Mouse (Mus musculus): ENCODE results near the gene Tnr. TPM values are rescaled to one million over a fixed set of nuclear protein-coding genes. Genes with fewer than 3 reads are reported as not detected.

The Tnr gene
- polyA plus RNA-seq, 1 experiment from 2014 or later, result not detected

DNA sequence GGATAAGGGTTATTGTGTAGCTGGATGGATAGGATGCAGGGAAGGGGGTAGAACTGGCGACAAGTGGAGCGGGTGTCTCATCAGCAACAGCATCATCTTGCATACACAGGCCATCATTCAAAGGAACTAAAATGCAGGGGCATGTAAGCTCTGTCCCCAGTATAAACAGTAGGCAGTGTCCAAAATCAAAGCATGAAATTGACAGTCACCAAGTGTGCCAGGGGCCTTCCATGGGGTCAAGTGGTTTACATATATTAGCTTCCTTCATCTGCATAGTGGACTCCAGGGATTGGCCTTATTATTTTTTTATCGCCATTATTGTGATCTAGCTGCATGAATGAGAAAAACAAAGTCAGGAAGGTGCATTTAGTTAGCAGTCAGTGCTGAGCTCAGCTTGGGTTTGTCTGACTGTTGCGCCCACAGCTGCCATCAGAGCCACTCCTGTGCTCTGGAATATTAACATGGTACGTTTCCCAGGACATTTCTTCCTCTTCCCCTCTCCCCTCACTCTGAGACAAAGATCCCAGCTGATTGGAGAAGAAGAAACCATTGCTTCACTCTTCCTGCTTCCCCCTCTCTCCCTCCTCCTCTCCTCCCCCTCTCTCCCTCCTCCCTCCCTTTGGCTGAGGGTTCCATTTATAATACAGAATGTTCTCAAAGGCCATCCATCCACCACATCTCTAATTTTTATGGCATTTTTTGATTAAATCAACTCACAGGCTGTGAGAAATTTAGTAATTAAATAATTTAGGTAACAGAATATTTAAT lies 106.4 kb downstream of the Tnr start:
- no peaks in the 10 kb centered on the region for H3K36me3 ChIP-seq (replicated peaks; ENCODE audit: insufficient read depth, low read length)
- DNase-seq, result no peak
- H3K4me3 ChIP-seq (ENCODE audit: low read depth, low read length), result no peak overlapping the region
- no peaks in the 10 kb centered on the region for H3K4me1 ChIP-seq (ENCODE audit: insufficient read depth)
- no peaks in the 10 kb centered on the region for H3K27me3 ChIP-seq (ENCODE audit: insufficient read depth, low read length)
- no peak overlapping the region for H3K4me2 ChIP-seq (ENCODE audit: low read depth, low read length)
- ATAC-seq, result no peak
- no peaks in the 10 kb centered on the region for H3K9me3 ChIP-seq (ENCODE audit: low read length)
- TF ChIP-seq CTCF (IDR thresholded peaks at IDR 0.05; ENCODE audit: low read depth), result no peak
- TF ChIP-seq EP300 (IDR thresholded peaks at IDR 0.05; ENCODE audit: low read depth), result no peak
- WGBS (ENCODE audit: insufficient replicate concordance), result 68% methylated on average over 5 of the region's 5 CpGs
- no peak overlapping the region for H3K9ac ChIP-seq (replicated peaks)
- no peak overlapping the region for H3K27ac ChIP-seq (ENCODE audit: low read depth)

DNA sequence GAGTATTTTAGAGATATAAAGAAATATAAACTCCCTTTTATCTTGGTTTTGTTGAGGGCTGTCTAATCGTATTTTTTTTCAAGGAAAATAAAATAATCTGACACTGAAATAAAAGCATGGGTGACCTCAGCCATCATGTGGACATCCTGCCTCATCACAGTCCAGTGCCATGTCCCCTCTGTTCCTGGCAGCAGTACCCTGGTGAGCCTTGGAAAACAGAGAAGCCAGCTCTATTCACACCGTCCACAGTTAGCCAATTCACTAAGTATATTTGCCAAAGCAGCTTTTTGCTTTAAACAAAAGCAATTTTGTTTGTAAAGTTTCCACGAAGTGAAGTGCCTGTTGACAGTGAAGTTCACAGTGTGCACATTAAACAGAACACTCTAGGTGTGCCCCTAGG lies 109.0 kb downstream of the Tnr start:
- 57% methylated on average over 3 of the region's 3 CpGs for WGBS (ENCODE audit: insufficient replicate concordance)
- TF ChIP-seq CTCF (IDR thresholded peaks at IDR 0.05; ENCODE audit: low read depth), result no peak
- no peak for TF ChIP-seq EP300 (IDR thresholded peaks at IDR 0.05; ENCODE audit: low read depth)
- no peak overlapping the region for H3K4me2 ChIP-seq (ENCODE audit: low read depth, low read length)
- no peaks in the 10 kb centered on the region for H3K36me3 ChIP-seq (replicated peaks; ENCODE audit: insufficient read depth, low read length)
- no peak overlapping the region for H3K27ac ChIP-seq (ENCODE audit: low read depth)
- no peak for ATAC-seq
- H3K9me3 ChIP-seq (ENCODE audit: low read length), result no peaks in the 10 kb centered on the region
- no peaks in the 10 kb centered on the region for H3K27me3 ChIP-seq (ENCODE audit: insufficient read depth, low read length)
- H3K4me1 ChIP-seq (ENCODE audit: insufficient read depth), result no peaks in the 10 kb centered on the region
- H3K9ac ChIP-seq (replicated peaks), result no peak overlapping the region
- no peak overlapping the region for H3K4me3 ChIP-seq (ENCODE audit: low read depth, low read length)
- DNase-seq, result no peak

DNA sequence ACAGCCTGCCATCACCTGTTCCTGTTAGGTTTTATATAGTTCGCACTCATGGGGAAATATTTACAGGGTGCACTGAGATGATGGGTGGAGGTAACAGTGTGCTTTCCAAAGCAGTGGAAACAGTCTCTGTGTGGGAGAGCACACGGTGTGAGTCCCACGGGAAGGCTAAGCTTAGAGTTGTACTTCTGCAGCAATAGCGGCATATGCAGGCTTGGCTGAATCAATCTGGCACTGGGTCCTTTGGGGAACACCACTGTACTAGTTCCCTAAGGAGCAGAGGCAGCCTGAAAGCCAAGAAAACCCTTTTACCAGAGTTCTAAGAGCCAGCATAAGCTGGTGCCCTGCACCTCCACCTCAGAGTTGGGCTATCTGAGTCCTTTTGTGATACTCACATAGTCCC lies 115.8 kb downstream of the Tnr start:
- no peak for DNase-seq
- TF ChIP-seq EP300 (IDR thresholded peaks at IDR 0.05; ENCODE audit: low read depth) (no peak), CTCF (IDR thresholded peaks at IDR 0.05; ENCODE audit: low read depth) (no peak)
- no peak for ATAC-seq
- 82% methylated on average over 4 of the region's 4 CpGs for WGBS (ENCODE audit: insufficient replicate concordance)
- Histone ChIP-seq H3K4me3 (ENCODE audit: low read depth, low read length) (no peak overlapping the region), H3K36me3 (replicated peaks; ENCODE audit: insufficient read depth, low read length) (no peaks in the 10 kb centered on the region), H3K27ac (ENCODE audit: low read depth) (no peak overlapping the region), H3K4me1 (ENCODE audit: insufficient read depth) (no peaks in the 10 kb centered on the region), H3K9ac (replicated peaks) (no peak overlapping the region), H3K4me2 (ENCODE audit: low read depth, low read length) (no peak overlapping the region), H3K9me3 (ENCODE audit: low read length) (no peaks in the 10 kb centered on the region), H3K27me3 (ENCODE audit: insufficient read depth, low read length) (no peaks in the 10 kb centered on the region)

DNA sequence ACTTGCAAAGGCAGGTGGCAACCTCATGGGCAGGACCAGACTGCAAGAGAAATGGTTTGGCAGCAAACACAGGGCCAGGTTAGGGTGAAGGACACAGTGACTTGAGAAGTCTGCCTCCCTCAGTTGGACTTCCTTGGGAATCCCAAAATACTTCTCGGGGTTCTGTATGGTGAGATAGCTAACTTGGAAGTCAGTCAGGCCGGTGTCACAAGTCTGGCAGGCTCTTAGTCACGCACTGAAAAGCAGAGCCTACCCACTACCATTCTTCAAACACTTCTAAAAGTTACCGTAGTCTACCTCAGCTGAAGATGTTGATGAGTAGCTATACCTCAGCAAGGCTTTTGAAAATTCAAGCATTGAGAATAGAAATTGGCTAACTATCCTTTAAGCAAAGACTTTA lies 122.2 kb downstream of the Tnr start:
- H3K27ac ChIP-seq (ENCODE audit: low read depth), result no peak overlapping the region
- no peaks in the 10 kb centered on the region for H3K4me1 ChIP-seq (ENCODE audit: insufficient read depth)
- TF ChIP-seq EP300 (IDR thresholded peaks at IDR 0.05; ENCODE audit: low read depth), result no peak
- H3K4me3 ChIP-seq (ENCODE audit: low read depth, low read length), result no peak overlapping the region
- H3K9ac ChIP-seq (replicated peaks), result no peak overlapping the region
- ATAC-seq, result no peak
- no peak for DNase-seq
- WGBS (ENCODE audit: insufficient replicate concordance), result 82% methylated on average over 4 of the region's 4 CpGs
- no peaks in the 10 kb centered on the region for H3K36me3 ChIP-seq (replicated peaks; ENCODE audit: insufficient read depth, low read length)
- no peak overlapping the region for H3K4me2 ChIP-seq (ENCODE audit: low read depth, low read length)
- no peaks in the 10 kb centered on the region for H3K9me3 ChIP-seq (ENCODE audit: low read length)
- no peaks in the 10 kb centered on the region for H3K27me3 ChIP-seq (ENCODE audit: insufficient read depth, low read length)

DNA sequence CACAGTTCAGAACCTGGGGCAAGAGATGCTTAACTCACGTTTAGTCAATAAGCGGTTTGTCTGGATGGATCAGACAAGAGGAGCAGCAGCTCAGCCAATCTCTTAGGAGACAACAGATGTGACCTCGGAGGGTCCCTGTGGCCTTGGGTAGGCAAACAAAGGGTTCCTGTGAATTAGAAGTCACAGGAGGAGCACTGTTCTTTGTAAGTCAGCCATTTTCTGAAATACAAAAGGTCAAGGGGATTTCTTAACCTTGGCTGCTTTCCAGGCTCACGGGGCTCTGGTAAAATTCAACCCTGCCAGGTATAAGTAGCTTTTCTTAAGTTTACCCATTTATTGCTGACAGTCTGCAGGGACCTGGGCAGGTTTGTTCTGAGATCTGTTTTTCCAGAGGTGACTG lies 126.9 kb downstream of the Tnr start:
- H3K27me3 ChIP-seq (ENCODE audit: insufficient read depth, low read length), result no peaks in the 10 kb centered on the region
- H3K9me3 ChIP-seq (ENCODE audit: low read length), result no peaks in the 10 kb centered on the region
- TF ChIP-seq CTCF (IDR thresholded peaks at IDR 0.05; ENCODE audit: low read depth) (no peak), EP300 (IDR thresholded peaks at IDR 0.05; ENCODE audit: low read depth) (no peak)
- WGBS (ENCODE audit: insufficient replicate concordance), result 50% methylated on average over 4 of the region's 4 CpGs
- H3K4me2 ChIP-seq (ENCODE audit: low read depth, low read length), result no peak overlapping the region
- H3K27ac ChIP-seq (ENCODE audit: low read depth), result no peak overlapping the region
- no peaks in the 10 kb centered on the region for H3K4me1 ChIP-seq (ENCODE audit: insufficient read depth)
- DNase-seq (no peak), ATAC-seq (no peak)
- no peaks in the 10 kb centered on the region for H3K36me3 ChIP-seq (replicated peaks; ENCODE audit: insufficient read depth, low read length)
- no peak overlapping the region for H3K9ac ChIP-seq (replicated peaks)
- no peak overlapping the region for H3K4me3 ChIP-seq (ENCODE audit: low read depth, low read length)

DNA sequence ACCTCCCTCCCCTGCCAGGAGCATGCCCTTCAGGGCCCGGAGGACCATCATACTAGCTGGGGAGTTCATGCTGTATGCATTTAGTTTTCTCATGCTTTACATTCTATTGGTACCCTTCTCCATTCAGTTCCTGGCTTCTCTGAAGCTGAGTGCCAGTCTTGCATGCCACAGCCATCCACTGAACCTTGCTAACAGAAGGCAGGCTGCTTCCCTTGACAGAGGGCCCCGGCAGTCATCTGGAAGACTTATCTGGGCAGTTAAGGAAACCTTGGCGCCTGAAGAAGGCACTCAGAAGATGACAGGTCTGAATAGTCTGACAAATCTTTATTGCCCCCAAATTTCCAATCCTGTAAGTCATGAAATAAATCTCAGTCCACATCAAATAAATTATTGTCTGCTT lies 131.7 kb downstream of the Tnr start:
- Histone ChIP-seq H3K27me3 (ENCODE audit: insufficient read depth, low read length) (no peaks in the 10 kb centered on the region), H3K4me3 (ENCODE audit: low read depth, low read length) (no peak overlapping the region), H3K4me2 (ENCODE audit: low read depth, low read length) (no peak overlapping the region), H3K27ac (ENCODE audit: low read depth) (no peak overlapping the region), H3K9ac (replicated peaks) (no peak overlapping the region), H3K36me3 (replicated peaks; ENCODE audit: insufficient read depth, low read length) (no peaks in the 10 kb centered on the region), H3K4me1 (ENCODE audit: insufficient read depth) (no peaks in the 10 kb centered on the region), H3K9me3 (ENCODE audit: low read length) (no peaks in the 10 kb centered on the region)
- WGBS (ENCODE audit: insufficient replicate concordance), result 66% methylated on average over 3 of the region's 3 CpGs
- TF ChIP-seq CTCF (IDR thresholded peaks at IDR 0.05; ENCODE audit: low read depth) (no peak), EP300 (IDR thresholded peaks at IDR 0.05; ENCODE audit: low read depth) (no peak)
- ATAC-seq (no peak), DNase-seq (no peak)
